Mouse (Mus musculus) hindbrain, embryonic 15.5 days (tissue): Measurements from ENCODE around the gene Grm1. TPM values are rescaled to one million over a fixed set of nuclear protein-coding genes. Genes with fewer than 3 reads are reported as not detected.

ENCODE experiments used
- ATAC-seq: fragments of 200-750 bp; cut with Nextera tagmentation; 2 replicates; pipeline ENCODE4 v1.8.0; 2017; ENCODE audit warnings: low read depth, moderate number of reproducible peaks, moderate TSS enrichment; ENCODE audit not compliant: low FRiP score
- H3K27ac ChIP-seq: fragments of 300-500 bp; sonication (generic); replicated peaks from 2 replicates; pipeline ENCODE4 v1.5.1; 2015; ENCODE audit warnings: mild to moderate bottlenecking, inconsistent platforms
- H3K27me3 ChIP-seq: fragments of 300-500 bp; sonication (generic); 2 replicates; pipeline ENCODE4 v1.6.1; 2015; ENCODE audit warnings: control low read depth, inconsistent platforms
- H3K36me3 ChIP-seq: fragments of 300-500 bp; sonication (generic); 2 replicates; pipeline ENCODE4 v1.6.1; 2015; ENCODE audit warnings: control low read depth, inconsistent platforms
- H3K4me1 ChIP-seq: fragments of 300-500 bp; sonication (generic); replicated peaks from 2 replicates; pipeline ENCODE4 v1.6.1; 2015; ENCODE audit warnings: control low read depth, inconsistent platforms
- H3K4me2 ChIP-seq: fragments of 300-500 bp; sonication (generic); 2 replicates; pipeline ENCODE4 v1.6.1; 2015; ENCODE audit warnings: moderate library complexity, mild to moderate bottlenecking, inconsistent platforms
- H3K4me3 ChIP-seq: fragments of 300-500 bp; sonication (generic); 2 replicates; pipeline ENCODE4 v1.5.1; 2015; ENCODE audit warnings: mild to moderate bottlenecking, inconsistent platforms
- H3K9ac ChIP-seq: fragments of 300-500 bp; sonication (generic); 2 replicates; pipeline ENCODE4 v1.6.1; 2015; ENCODE audit warnings: inconsistent platforms
- H3K9me3 ChIP-seq: fragments of 300-500 bp; sonication (generic); 2 replicates; pipeline ENCODE4 v1.6.1; 2016; ENCODE audit warnings: control low read depth, inconsistent platforms
- WGBS: fragments of 180-500 bp; shearing (Covaris S2); methylation state at CpG from one replicate; pipeline ENCODE4 v1.1.7; 2015; 5-methylcytosine and 5-hydroxymethylcytosine counted together
- polyA plus RNA-seq: library from polyadenylated mRNA; unstranded; fragments of >200 nt; fragmentation: Nextera tagmentation; extraction: Ambion mirVana; gene quantifications from 2 replicates; pipeline ENCODE4 v1.2.1, GENCODE M21; 2015

Grm1 gene
- polyA plus RNA-seq = 9.9 and 10.7 TPM in 2 replicates

GRCm38 (mm10) chr10:11081611-11082398, at the start of gene Grm1:
Gene Grm1 (minus strand): TSS chr10:11082356.
- Histone ChIP-seq H3K27ac (peak within 1 kb of the TSS; percentile 48; the same call in 1 of the 2 replicates), H3K36me3 (no peaks in the 10 kb centered on the region), H3K4me2 (peak within 1 kb of the TSS; percentile 72), H3K4me1 (peaks cover 21% of the 10 kb centered on the region; the same call in 1 of the 2 replicates), H3K9me3 (no peaks in the 10 kb centered on the region), H3K4me3 (peak within 1 kb of the TSS; percentile 57), H3K9ac (peak within 1 kb of the TSS; percentile 53), H3K27me3 (peaks cover 5% of the 10 kb centered on the region; the same call in 1 of the 2 replicates)
- WGBS = 1% methylated on average over 32 of the region's 32 CpGs
- peak; percentile 89 for ATAC-seq

GRCm38 (mm10) chr10:11121781-11122180, 39.6 kb upstream of the Grm1 start:
- no peaks in the 10 kb centered on the region for H3K4me1 ChIP-seq
- H3K4me3 ChIP-seq = no peak overlapping the region
- 95% methylated on average over 2 of the region's 2 CpGs for WGBS
- no peak overlapping the region for H3K4me2 ChIP-seq
- no peak overlapping the region for H3K27ac ChIP-seq
- no peak for ATAC-seq
- no peaks in the 10 kb centered on the region for H3K36me3 ChIP-seq
- H3K9me3 ChIP-seq = no peaks in the 10 kb centered on the region
- H3K27me3 ChIP-seq = no peaks in the 10 kb centered on the region
- no peak overlapping the region for H3K9ac ChIP-seq

DNA sequence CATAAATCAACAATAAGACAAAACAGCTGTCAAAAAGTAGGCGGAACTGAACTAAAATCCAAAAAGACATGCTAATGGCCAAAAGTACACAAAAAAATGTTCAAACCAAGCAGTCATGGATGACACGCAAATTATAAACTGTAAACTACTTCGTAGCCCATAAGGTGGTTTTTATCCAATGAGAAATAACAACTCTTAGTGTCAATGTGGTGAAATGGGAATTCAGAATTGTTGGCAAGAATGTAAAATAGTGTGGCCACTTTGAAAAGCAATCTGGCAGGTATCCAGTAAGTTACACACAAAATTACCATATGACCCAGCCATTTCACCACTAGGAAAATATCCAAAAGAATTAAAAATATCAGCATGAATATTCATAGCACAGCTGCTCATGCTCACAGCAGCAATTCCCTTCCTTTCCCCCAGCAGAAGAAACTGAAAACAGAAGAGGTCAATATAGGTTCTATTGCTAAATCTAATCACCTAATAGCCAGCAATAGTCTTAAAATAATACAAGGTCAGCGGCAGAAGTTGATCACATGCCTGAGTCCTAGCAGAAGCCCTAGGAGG, 16.4 kb upstream of the Grm1 start:
- Histone ChIP-seq H3K4me3 (no peak overlapping the region), H3K27ac (no peak overlapping the region), H3K9me3 (no peaks in the 10 kb centered on the region), H3K4me1 (no peaks in the 10 kb centered on the region), H3K27me3 (no peaks in the 10 kb centered on the region), H3K36me3 (no peaks in the 10 kb centered on the region), H3K9ac (no peak overlapping the region), H3K4me2 (no peak overlapping the region)
- ATAC-seq = no peak
- 76% methylated on average over 4 of the region's 4 CpGs for WGBS

DNA sequence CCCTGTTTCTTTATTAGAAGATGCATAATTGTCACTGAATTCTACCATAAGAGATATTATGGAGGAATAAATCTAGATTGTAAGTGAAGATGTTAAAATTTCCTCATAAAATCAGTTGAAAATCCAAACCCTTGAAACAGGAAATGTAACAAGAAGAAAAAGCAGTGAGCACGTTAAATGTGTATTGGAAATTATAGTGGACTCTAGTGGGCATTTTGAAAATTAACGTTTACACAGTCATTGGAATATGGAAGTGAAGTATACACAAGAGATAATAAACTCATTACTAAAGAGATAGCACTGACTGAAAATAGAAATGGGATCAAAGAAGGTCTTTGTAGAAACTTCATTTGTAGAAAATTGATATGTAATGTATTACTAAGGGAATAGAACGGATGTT, 4.2 kb upstream of the Grm1 start:
- 72% methylated on average over 3 of the region's 3 CpGs for WGBS

DNA sequence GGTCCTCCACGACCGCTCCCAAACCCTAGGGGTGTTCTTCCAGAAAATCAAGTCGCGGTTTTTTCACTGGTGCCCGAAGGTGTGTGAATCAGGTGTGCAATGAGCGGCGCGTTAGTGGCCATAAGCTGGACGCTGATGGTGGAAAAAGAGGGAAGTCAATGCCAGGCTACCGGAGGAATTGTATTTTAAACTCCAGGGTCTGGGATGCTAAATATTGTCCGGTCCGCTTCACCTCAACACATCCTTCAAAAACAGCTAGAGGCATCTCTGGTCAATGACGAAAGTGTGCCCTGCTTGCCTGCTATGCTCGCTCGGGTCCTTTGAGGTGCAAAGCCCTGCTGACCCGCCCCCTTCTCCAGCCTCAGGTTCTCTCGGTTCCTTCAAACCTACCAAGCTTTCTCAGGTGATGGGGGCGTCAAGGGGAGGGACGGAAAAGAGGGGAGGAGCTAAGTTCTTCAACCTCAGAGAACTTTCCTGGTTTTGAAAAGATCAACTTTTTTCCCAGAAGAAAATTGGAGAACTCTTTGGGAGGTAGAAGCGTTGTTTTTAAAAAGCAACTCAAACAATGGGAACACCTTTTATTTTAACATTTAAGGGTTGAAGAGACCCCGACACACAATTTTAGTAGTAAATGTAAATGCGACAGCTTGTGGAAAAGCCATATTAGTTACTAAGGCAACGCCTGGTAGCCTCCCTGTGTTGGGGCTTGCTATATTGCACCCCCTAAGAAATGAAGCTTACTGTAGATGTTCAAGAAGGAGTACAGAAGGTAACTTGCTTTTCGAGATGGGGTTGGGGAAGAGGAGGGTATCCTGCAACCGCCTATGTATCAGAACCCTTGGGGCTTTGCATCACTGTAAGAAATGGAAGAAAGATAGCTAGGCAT, 1.2 kb downstream of the Grm1 start:
- Histone ChIP-seq H3K4me2 (peak overlapping the region; percentile 72), H3K4me1 (peaks cover 21% of the 10 kb centered on the region; the same call in 1 of the 2 replicates), H3K9me3 (no peaks in the 10 kb centered on the region), H3K9ac (peak overlapping the region; percentile 53), H3K4me3 (peak overlapping the region; percentile 57), H3K36me3 (no peaks in the 10 kb centered on the region), H3K27ac (no peak overlapping the region), H3K27me3 (peaks cover 5% of the 10 kb centered on the region; the same call in 1 of the 2 replicates)
- WGBS = 7% methylated on average over 25 of the region's 25 CpGs
- ATAC-seq = 0 out of 2 replicates have a peak, but pooled peaks have one; percentile 20

More for the DNA sequence above, 4.2 kb upstream of the Grm1 start:
- Histone ChIP-seq H3K36me3 (no peaks in the 10 kb centered on the region), H3K4me3 (no peak overlapping the region), H3K27ac (no peak overlapping the region), H3K27me3 (peaks cover 2% of the 10 kb centered on the region; the same call in 1 of the 2 replicates), H3K4me1 (peaks cover 8% of the 10 kb centered on the region; the same call in 1 of the 2 replicates), H3K4me2 (no peak overlapping the region), H3K9ac (no peak overlapping the region), H3K9me3 (no peaks in the 10 kb centered on the region)
- no peak for ATAC-seq

- H3K4me1 ChIP-seq = peaks cover 21% of the 10 kb centered on the region; the same call in 1 of the 2 replicates
- WGBS = 10% methylated on average over 33 of the region's 33 CpGs
- peak; percentile 42 for ATAC-seq
- H3K9me3 ChIP-seq = no peaks in the 10 kb centered on the region
- no peak overlapping the region for H3K27ac ChIP-seq
- peaks cover 5% of the 10 kb centered on the region; the same call in 1 of the 2 replicates for H3K27me3 ChIP-seq
- H3K4me3 ChIP-seq = peak overlapping the region; percentile 57
- peak overlapping the region; percentile 4 for H3K9ac ChIP-seq
- H3K4me2 ChIP-seq = peak overlapping the region; percentile 72
- H3K36me3 ChIP-seq = no peaks in the 10 kb centered on the region
These were observed 2.0 kb downstream of the Grm1 start for GRCm38 (mm10) chr10:11080013-11080724.

GRCm38 (mm10) chr10:11079506-11079905, 2.6 kb downstream of the Grm1 start:
- Histone ChIP-seq H3K36me3 (no peaks in the 10 kb centered on the region), H3K4me2 (peak overlapping the region; percentile 72), H3K4me3 (peak overlapping the region; percentile 57), H3K27me3 (peaks cover 5% of the 10 kb centered on the region; the same call in 1 of the 2 replicates), H3K27ac (no peak overlapping the region), H3K9ac (0 out of 2 replicates have a peak overlapping the region, but pooled peaks have one; percentile 4), H3K4me1 (peaks cover 21% of the 10 kb centered on the region; the same call in 1 of the 2 replicates), H3K9me3 (no peaks in the 10 kb centered on the region)
- ATAC-seq = no peak
- WGBS = 79% methylated on average over 8 of the region's 8 CpGs

GRCm38 (mm10) chr10:11065136-11065535, 17.0 kb downstream of the Grm1 start:
- Histone ChIP-seq H3K9ac (no peak overlapping the region), H3K9me3 (no peaks in the 10 kb centered on the region), H3K27me3 (no peaks in the 10 kb centered on the region), H3K4me3 (no peak overlapping the region), H3K27ac (no peak overlapping the region), H3K4me2 (no peak overlapping the region), H3K4me1 (no peaks in the 10 kb centered on the region), H3K36me3 (no peaks in the 10 kb centered on the region)
- ATAC-seq = no peak
- 72% methylated on average over 2 of the region's 2 CpGs for WGBS

GRCm38 (mm10) chr10:11061318-11062071, 20.7 kb downstream of the Grm1 start:
- H3K4me2 ChIP-seq = no peak overlapping the region
- H3K27me3 ChIP-seq = no peaks in the 10 kb centered on the region
- 64% methylated on average over 10 of the region's 10 CpGs for whole genome bisulfite sequencing
- H3K9ac ChIP-seq = no peak overlapping the region
- ATAC-seq = peak; percentile 81
- H3K4me3 ChIP-seq = no peak overlapping the region
- no peaks in the 10 kb centered on the region for H3K36me3 ChIP-seq
- no peaks in the 10 kb centered on the region for H3K4me1 ChIP-seq
- no peaks in the 10 kb centered on the region for H3K9me3 ChIP-seq
- no peak overlapping the region for H3K27ac ChIP-seq

DNA sequence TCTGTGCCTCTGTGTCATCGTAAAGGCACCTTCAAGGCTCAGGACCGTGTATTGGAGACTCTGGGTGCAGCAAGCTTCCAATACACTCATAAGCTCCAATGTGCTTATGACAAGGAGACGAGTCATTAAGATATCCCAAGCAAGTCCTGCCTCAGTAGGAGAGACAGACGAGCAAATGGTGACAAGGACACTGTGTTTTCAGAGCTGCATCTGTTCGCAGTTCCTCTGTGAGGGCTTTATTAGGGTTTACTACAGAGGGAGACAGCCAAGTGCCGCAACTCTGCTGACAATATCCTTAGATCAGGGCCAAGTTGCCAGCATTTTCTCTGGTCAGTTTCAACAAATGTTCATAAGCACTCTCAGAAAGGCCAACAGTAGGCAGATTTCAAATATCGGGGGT, 32.8 kb downstream of the Grm1 start:
- no peak overlapping the region for H3K9ac ChIP-seq
- H3K27ac ChIP-seq = no peak overlapping the region
- no peak overlapping the region for H3K4me3 ChIP-seq
- H3K4me2 ChIP-seq = no peak overlapping the region
- H3K27me3 ChIP-seq = no peaks in the 10 kb centered on the region
- no peaks in the 10 kb centered on the region for H3K4me1 ChIP-seq
- no peaks in the 10 kb centered on the region for H3K9me3 ChIP-seq
- WGBS = 92% methylated on average over 7 of the region's 7 CpGs
- ATAC-seq = no peak
- H3K36me3 ChIP-seq = no peaks in the 10 kb centered on the region
